Mouse (Mus musculus) adrenal gland, postnatal 25 days (tissue): Measurements from ENCODE around the gene Nsf. TPM values are rescaled to one million over a fixed set of nuclear protein-coding genes. Genes with fewer than 3 reads are reported as not detected.
"Not testable (repeated sequence)": the region's sequence is repeated elsewhere in the genome, so short reads cannot be mapped to it uniquely, and the experiment has no call there.

ENCODE experiments used
- DNase-seq: peaks from one replicate; pipeline ENCODE4 v3.0.0; 2021; ENCODE audit warnings: mixed read lengths
- total RNA-seq: library from RNA; stranded (reverse); gene quantifications from 2 replicates; pipeline ENCODE4 v1.2.3, GENCODE M21; 2021

Nsf gene
- total RNA-seq, 1 experiment from 2014 or later = 104 TPM

- no peak for DNase-seq
Observed at GRCm38 (mm10) chr11:103892831-103893230, 61.0 kb downstream of the Nsf start.

- no peak for DNase-seq
Observed at GRCm38 (mm10) chr11:103891781-103892180, 62.1 kb downstream of the Nsf start.

DNA sequence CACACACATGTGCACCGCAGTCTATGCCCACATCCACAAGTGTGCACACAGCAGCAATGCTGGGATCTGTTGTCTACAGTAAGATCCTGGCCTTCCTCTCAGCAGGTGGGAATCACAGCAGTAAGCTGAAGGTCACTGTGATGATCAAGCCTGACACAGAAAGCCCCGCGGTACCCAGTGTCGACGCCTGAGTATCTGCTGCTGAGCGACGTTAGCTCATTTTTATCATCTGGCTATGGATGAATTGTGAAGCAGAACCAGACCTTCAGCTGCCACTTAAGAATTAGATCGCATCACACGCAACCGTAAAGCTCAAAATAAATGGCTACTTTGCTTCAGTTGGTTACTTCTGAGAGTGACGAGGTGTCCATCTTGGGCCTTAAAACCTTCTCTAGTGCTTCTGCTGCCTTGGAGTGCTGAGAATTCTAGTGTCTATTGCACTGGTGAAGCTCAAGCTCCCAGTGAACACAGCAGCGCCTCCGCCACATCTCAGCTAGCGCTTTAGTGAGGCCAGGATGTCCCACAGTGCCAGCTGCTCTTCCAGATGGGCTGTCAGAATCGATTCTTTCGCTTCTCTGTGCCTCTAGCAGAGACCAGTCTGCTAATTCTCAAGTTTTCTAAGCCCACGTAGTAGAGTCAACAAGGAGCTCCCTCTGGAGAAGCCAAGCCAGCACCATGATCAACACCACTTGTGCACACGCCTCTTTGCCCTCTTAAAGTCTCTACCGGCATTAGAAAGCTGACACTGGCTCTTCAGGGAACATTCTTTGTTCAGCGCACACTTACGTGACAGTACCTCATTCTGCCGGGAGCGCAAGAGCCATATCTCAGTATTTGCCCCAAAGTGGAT is 63.3 kb downstream of the Nsf start:
- no peak for DNase-seq

DNA sequence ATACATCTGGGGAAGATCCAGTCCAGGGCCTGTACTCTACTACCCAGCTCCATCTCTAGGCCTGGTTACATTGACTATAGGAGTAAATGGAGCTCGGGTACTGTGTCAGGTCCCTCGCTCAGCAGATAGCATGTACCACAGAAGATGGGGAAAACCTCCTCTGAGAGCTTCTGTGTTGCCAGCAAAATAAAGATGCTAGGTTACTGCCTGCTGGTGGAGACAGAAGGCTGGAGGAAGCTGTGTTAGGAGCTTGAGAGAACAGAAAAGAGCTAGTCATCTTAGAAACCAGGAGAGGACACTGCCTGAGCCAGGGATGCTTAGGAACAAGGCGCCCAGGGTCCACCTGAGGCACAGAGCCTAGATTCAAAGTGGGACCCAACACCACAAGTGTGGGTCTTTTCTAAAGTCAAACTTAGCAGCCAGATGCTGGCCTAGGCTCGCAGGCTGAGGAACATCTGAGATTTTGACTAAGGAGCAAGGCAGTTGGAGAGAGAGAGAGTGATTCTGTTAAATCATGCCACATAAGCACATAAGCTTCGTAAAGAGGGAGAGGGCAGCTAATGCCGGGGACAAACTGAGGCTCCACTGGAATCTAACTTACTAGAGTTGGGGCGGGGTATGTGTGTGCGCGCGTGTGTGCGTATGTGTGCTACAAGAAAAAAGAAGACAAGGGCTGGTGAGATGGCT is 66.0 kb downstream of the Nsf start:
- DNase-seq = no peak

GRCm38 (mm10) chr11:103884749-103885383 is 69.0 kb downstream of the Nsf start:
- no peak for DNase-seq

DNA sequence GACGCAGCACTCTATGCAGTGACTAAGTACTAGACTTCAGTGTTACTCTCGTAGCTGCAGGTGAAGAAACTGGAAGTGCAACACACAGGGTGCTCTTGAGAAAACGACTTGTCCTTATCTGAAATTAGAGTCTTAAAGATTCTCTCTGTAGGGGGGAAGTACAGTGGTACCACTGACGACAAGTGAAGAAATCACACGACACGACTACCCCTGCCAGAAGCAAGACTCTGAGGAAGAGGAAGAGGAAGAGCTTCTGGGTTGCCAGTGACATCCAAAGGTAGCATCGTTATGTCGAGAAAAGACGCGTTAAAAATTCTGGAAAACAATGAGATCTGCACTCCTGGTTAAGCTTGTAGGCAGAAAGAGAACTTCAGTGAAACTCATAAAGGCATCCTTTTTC is 70.1 kb downstream of the Nsf start:
- no peak for DNase-seq

GRCm38 (mm10) chr11:103879476-103879875 is 74.4 kb downstream of the Nsf start:
- not testable (repeated sequence) for DNase-seq

DNA sequence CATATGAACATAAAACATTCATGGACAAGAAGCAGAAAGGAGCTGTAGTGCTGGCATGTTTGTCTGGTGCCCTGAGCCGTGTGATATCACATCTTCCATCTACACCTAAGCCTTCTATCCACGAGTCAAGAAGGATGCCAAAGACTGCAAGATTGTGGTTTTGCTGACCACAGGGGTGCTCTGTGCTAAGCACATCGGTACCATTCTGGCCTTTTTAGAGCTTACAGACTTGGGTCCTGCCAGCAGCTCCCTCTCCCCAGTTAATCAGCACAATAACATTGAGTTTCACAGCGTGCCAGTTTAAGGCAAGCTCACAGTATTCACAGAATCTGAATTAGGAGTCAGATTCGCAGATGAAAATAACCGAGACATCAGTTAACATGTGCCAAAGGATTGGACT is 75.4 kb downstream of the Nsf start:
- no peak for DNase-seq

GRCm38 (mm10) chr11:103870352-103870751 is 83.5 kb downstream of the Nsf start:
- DNase-seq = no peak

GRCm38 (mm10) chr11:103867702-103868101 is 86.2 kb downstream of the Nsf start:
- no peak for DNase-seq

GRCm38 (mm10) chr11:103865346-103865745 is 88.5 kb downstream of the Nsf start:
- DNase-seq = no peak

GRCm38 (mm10) chr11:103864486-103864885 is 89.4 kb downstream of the Nsf start:
- no peak for DNase-seq

- no peak for DNase-seq
Observed at GRCm38 (mm10) chr11:103862951-103863350, 90.9 kb downstream of the Nsf start.

- no peak for DNase-seq
Observed at GRCm38 (mm10) chr11:103859933-103860610, 93.8 kb downstream of the Nsf start.

GRCm38 (mm10) chr11:103858760-103859159 is 95.1 kb downstream of the Nsf start:
- no peak for DNase-seq

- no peak for DNase-seq
Observed at GRCm38 (mm10) chr11:103856641-103857040, 97.2 kb downstream of the Nsf start.

- DNase-seq = no peak
Observed at GRCm38 (mm10) chr11:103854294-103854693, 99.6 kb downstream of the Nsf start.

DNA sequence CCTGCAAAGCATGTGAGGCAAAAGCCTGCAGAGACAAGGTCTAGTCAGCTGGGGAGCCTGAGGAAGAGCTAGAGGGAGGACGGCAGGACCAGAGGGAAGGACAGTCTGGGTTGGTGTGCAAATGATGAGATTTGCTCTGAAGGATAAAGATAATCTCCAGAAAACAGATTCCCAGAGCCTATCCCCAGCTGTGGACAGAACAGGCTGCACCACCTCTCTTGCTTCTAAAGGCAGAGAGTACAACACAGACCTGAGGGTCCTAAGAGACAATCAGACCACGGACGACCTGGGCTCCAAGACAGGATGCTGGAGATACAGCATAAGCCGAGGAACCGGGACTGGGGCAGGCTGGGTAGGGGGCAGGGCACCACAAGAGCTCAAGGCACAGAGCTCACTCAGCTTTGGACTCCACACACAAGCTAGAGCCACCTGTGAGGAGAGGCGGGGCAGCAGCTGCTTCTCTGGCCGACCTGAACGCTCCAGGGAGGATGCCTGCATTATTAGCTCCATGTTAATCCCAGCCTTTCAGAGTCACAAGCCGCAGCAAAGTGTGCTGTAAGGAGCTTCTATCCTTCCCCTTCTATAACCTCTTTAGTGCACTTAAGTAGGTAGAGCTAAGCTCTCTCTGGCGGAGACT is 100.5 kb downstream of the Nsf start:
- no peak for DNase-seq

GRCm38 (mm10) chr11:103852590-103853283 is 101.1 kb downstream of the Nsf start:
- DNase-seq = no peak

GRCm38 (mm10) chr11:103848287-103848686 is 105.6 kb downstream of the Nsf start:
- DNase-seq = no peak

DNA sequence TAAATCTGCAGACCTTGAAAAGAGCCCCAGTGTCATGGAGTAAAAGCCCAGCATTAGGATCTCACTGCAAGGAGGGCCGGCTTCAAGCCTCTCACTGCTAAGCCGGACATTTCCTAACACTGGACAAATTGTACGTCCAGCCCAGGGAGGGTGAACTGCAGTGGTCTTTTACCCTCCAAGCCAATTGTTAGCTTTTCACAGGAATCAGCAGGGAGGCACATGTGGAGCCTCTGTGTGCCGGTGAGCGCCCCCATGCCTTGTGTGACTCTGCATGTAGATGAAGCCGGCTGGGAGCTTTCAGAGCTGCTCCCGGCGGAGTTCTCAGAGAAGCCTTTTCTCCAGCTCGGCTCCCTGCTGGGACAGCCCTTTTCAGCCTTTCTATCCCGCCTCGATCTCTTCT is 113.0 kb downstream of the Nsf start:
- DNase-seq = no peak
